Mouse (Mus musculus): Measurements from ENCODE around the gene Anapc13.

Gene Anapc13

GRCm38 (mm10) chr9:102625983-102626838 lies at the start of gene Anapc13, which contains the start of gene Cep63:
Gene Anapc13, plus strand, starts transcription at chr9:102626296.
Gene Cep63, minus strand, starts transcription at chr9:102626534.
- DNase-seq (ENCODE audit: low spot score): peak; percentile 94

DNA sequence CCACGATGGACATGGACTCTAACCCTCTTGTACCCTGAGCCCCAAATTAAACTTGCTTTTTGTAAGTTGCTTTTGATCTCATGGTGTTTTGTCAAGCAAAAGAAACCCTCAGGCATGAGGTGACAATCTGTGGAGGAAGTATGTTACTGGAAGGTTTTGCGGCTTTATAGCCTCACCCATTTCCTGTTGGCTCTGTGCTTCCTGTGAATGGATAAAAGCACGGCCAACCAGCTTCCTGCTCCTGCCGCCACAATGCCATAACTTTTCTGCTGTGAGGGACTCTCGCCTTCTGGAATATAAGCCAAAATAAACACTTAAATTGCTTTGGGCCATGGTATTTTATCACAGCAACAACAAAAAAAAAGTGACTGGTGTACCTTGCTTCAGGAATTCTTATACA lies 48.6 kb upstream of the Anapc13 start:
- DNase-seq (ENCODE audit: low spot score): no peak

GRCm38 (mm10) chr9:102581921-102582469 lies 44.1 kb upstream of the Anapc13 start:
- DNase-seq (ENCODE audit: low spot score): no peak

GRCm38 (mm10) chr9:102587347-102587746 lies 38.7 kb upstream of the Anapc13 start:
- DNase-seq (ENCODE audit: low spot score): no peak

- no peak for DNase-seq (ENCODE audit: low spot score)
Measured at GRCm38 (mm10) chr9:102594667-102595393, 31.3 kb upstream of the Anapc13 start.

DNA sequence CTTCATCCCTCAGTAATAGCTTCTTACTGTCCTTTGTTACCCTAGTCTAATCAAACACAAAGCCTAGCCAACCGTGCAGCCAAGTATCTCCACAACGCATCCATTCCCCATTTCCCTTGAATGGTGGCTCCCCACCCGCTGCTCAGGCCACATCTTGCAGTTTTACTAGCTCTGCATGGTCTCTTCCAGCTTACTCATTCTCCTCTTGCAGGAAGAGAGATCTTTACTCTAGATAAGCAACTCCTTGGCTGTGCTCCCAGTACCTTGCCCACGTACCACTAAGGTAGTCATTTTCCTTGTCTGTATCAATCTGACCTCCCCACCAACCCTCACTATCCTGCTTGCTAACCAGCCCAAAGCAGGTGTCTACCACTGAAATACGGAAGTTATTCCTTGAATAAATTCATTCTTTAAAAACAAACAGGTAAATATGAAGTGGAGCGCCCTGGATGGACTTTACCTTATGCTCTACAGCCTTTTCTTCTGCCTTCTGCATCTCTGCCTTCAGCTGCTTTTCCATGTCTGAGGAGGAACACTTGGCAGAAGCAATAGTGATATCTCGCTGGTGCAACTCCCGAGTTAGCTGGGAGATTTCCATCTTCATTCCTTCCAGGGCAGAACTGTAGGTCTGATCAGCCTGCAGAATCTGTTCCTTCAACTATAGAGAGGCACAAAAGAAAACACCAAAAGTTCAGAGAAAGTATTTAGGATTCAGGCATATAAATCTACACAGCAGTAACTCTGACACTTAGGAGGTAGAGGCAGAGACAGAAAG lies 30.2 kb upstream of the Anapc13 start:
- DNase-seq (ENCODE audit: low spot score): no peak

GRCm38 (mm10) chr9:102601187-102601586 lies 24.9 kb upstream of the Anapc13 start:
- DNase-seq (ENCODE audit: low spot score): no peak

GRCm38 (mm10) chr9:102601666-102602065 lies 24.4 kb upstream of the Anapc13 start:
- no peak for DNase-seq (ENCODE audit: low spot score)

GRCm38 (mm10) chr9:102605162-102605561 lies 20.9 kb upstream of the Anapc13 start:
- DNase-seq (ENCODE audit: low spot score): no peak

- DNase-seq (ENCODE audit: low spot score): no peak
Measured at GRCm38 (mm10) chr9:102607471-102607870, 18.6 kb upstream of the Anapc13 start.

- DNase-seq (ENCODE audit: low spot score): no peak
Measured at GRCm38 (mm10) chr9:102609221-102609620, 16.9 kb upstream of the Anapc13 start.

DNA sequence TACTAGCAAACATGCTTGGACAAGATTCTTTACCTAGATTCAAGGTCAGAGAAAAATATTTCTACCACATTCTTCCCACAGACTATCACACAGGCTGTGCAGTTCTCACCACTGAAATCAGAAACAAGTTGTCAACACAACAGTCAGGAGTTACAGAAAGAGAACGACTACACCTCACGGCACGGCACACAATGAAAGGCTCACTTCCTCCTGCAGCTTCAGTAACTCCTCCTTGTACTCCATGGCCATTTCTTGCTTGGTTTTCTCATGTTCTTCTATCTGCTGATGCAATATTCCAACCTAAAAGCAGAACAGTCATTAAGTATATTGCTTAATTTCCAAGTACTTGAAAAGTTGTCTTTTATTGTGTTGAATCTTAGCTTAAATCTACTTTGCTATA lies 11.0 kb upstream of the Anapc13 start:
- DNase-seq (ENCODE audit: low spot score): no peak

DNA sequence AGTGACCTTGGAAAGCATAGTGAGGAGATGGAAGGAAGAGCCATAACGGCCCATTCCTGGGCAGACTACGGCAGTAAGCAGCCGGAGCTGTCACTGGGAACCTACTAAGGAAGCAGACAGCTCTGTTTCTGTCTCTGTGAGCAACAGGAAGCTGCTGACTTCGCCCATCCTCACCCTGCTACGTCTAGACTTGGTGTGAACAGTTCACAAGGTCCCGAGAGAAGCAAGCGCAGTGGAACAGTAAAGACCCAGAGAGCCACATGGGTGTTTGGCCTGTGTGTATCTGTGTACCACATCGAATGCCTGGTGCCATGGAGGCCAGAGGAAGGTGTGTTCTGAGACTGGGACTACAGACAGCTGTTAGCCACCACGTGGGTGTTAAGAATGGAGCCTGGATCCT lies 9.8 kb upstream of the Anapc13 start:
- DNase-seq (ENCODE audit: low spot score): no peak

GRCm38 (mm10) chr9:102621385-102621784 lies 4.7 kb upstream of the Anapc13 start:
- DNase-seq (ENCODE audit: low spot score): no peak

DNA sequence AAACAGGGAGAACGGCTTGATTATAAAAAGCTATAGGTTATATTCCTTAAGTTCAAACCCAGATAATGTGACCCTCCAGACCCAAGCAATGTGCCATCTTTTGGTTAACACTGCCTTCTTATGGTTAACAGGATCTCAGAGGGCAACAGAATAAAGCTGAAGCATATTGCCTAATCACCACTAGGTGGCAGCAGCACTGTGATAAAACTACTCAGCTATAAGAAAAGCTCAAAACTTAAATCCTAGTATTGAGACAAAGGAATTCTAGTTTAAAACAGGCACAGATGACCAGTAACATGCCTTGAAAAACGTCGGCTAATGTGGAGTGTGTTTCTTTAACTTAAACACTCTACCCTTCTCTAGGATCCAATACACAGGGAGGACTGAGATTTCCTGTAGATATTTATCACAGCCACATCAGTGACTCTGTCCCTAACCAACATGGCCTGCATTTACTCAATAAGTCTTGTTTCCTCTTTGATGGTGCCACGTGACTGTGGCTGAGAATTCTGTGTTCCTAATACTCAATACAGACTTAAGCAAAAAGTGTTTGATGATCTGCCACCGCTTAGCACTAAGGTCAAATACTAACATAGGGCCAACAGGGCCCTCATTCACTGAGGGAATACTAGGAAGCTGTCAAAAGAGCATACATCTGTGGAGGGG lies 3.8 kb upstream of the Anapc13 start:
- DNase-seq (ENCODE audit: low spot score): no peak

GRCm38 (mm10) chr9:102622876-102623275 lies 3.2 kb upstream of the Anapc13 start:
- no peak for DNase-seq (ENCODE audit: low spot score)

DNA sequence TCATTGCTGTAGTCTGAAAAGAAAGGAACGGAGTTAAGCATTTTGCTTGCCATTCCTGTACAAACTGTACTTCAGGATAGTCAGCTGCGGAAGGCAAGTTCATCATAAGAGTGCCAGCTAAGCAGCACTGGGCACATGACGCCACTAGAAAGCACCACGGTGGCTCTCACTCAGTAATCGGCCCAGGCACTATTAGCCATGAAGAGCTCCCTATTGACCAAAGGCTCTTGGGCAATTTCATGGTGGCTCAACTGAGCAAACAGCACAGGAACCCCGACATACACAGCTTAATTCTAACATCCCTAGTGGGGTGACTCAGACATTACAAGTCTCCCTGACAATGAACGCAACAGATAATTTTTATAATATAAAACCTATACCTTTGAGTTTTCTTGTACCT lies 2.5 kb upstream of the Anapc13 start:
- no peak for DNase-seq (ENCODE audit: low spot score)

DNA sequence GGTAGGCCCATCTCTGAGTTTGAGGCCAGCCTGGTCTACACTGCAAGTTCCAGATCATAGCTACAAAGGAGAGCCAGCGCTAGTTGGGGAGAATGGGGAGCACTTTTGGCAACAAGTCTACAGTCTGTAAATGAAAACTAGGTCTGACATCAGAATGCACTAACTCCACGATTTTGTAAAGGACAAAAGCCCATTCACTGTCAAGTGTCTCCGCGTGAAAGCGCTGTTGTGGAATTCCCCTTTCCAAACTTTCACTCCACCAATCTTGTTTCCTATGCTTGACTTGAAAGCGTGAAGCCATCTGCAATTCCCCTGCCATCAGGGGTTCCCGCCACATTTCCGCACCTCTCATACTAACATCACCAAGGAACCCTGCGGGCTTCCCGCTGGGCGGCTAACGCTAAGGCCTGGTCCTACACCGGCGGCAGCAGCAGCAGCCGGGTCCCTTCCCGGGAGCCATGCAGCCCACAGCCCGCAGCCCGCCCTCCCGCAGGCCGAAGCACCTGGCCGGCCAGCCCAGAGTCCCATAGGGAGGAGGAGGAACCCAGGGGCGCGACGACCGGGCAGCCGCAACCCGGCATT lies 604 bp upstream of the Anapc13 start:
- DNase-seq (ENCODE audit: low spot score): peak; percentile 31

- DNase-seq (ENCODE audit: low spot score): no peak
Measured at GRCm38 (mm10) chr9:102626839-102627225, 736 bp downstream of the Anapc13 start.

DNA sequence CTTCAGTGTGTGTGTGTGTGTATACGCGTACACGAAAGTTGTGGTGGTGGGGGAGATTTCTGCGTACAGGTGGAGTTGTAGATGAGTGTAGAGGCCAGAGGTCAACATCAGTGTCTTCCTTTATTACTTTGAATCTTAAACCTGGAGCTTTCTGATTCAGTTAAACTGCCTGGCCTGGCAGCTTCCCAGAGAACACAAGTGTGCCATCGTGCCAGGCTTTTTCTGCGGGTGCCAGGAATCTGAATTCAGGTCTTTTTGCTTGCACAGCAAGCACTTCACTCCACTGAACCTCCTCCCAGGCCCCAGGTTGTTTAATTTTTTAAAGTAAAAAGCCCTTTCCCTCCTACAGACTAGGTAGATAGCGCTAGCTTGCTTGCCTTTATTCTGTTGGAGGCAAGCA lies 1.3 kb downstream of the Anapc13 start:
- no peak for DNase-seq (ENCODE audit: low spot score)

DNA sequence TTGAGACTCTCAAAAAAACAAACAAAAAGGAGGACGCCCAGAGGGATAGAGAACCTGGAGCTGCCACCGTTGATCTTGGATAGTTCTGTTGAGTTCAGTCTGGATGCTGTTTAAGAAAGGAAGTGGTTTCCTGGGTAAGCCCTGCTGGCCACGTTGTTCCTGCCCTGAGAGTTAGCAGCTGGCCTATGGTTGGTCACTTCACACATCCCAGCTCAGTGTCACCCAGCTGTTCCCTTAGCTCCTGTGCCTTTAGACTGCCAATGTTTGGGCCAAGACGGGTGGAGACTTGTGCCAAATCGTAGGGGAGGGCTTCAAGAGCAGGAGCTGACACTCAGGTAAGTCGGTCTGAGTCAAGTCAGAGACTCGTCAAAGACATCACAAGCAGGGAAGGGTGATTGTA lies 3.0 kb downstream of the Anapc13 start:
- DNase-seq (ENCODE audit: low spot score): no peak
